Mouse (Mus musculus): ENCODE results near the gene Spata48. TPM values are rescaled to one million over a fixed set of nuclear protein-coding genes. Genes with fewer than 3 reads are reported as not detected.

Gene Spata48
- polyA plus RNA-seq, 1 experiment from 2014 or later, result 2.1 TPM

DNA sequence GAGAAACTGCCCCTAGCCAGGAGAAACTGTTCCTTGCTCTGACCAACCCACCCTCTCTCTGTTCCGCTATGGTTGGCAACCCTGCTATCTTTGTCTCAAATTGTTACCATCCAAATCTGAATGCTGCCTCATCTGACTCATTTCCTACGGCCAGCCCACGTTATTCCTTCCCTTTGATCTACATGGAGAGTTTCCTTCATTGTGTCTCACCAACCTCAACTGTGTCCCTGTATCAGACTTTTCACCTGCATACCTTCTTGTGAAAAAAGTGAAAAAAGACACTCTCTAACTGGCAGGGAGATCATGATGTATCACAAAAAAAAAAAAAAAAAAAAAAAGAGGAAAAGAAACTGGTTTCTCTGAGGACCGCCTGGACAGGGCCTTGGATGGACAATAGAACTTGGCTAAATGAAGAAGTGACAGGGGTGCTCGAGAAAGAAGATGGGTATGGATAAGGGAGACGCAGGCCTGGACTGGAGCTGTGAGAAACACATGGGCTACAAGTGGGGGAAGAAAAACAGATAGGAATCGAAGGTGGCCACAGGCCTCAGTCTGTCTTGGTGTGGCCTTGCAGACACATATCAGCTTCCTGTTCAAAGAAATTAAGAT lies 85.1 kb downstream of the Spata48 start:
- Histone ChIP-seq H3K9ac (replicated peaks) (no peak overlapping the region), H3K4me1 (replicated peaks) (no peaks in the 10 kb centered on the region), H3K27me3 (no peaks in the 10 kb centered on the region), H3K27ac (no peak overlapping the region), H3K4me2 (no peak overlapping the region), H3K36me3 (no peaks in the 10 kb centered on the region), H3K9me3 (no peaks in the 10 kb centered on the region), H3K4me3 (replicated peaks) (no peak overlapping the region)
- ATAC-seq (ENCODE audit: insufficient number of reproducible peaks, insufficient read depth, low FRiP score, low TSS enrichment, low read depth), result no peak
- WGBS, result 81% methylated on average over 7 of the region's 7 CpGs

DNA sequence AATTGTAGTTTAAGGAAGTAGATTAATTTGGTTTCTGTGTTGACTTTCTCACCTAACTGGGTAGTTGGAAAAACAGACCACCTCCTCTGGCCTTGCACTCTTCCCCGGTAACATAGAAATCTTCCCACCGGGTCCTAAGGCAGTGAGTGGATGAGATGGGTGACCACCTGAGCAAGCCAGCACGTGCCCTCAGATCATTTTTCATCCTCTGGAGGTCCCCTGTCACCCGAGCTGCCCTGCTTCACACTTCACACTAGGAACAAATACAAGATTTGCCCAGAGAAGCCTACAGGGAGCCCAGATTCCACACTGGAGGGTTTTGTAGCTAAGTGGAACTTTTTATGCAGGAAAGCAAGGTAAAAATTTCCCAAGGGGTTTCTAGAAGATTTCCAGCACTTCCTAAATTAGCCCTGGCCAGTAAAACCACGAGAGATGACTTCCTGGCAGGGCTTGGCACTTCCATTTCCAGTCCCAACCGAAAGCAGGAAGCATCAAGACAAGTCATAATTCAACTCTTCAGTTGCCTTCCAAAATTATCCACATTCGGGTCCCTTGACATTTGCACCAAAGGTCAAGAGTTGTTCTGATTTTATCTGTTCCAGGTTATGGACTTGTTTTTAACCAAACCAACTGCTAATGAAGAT lies 85.8 kb downstream of the Spata48 start:
- Histone ChIP-seq H3K27me3 (no peaks in the 10 kb centered on the region), H3K4me2 (no peak overlapping the region), H3K36me3 (no peaks in the 10 kb centered on the region), H3K4me1 (replicated peaks) (no peaks in the 10 kb centered on the region), H3K9ac (replicated peaks) (no peak overlapping the region), H3K9me3 (no peaks in the 10 kb centered on the region), H3K27ac (no peak overlapping the region), H3K4me3 (replicated peaks) (no peak overlapping the region)
- WGBS, result 68% methylated on average over 7 of the region's 7 CpGs
- no peak for ATAC-seq (ENCODE audit: insufficient number of reproducible peaks, insufficient read depth, low FRiP score, low TSS enrichment, low read depth)

DNA sequence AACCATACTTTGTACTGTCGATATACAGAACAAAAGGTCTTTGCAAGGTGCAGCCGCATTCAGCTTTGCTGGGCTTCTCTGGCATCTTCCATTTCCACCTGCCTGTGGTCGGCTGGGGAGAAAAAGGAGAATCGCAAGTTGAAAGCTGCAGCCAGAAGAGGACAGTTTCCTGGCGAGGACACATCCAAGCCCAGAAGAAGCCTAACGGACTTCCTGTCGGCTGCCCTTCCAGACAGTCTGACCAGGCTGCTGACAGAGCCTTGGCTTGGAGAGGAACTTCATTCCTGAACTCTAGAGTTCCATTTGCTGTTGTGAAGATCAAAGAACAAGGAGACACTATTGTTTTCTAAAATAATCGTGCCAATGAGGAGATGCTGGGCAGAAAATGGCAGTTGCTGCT lies 93.7 kb downstream of the Spata48 start:
- Histone ChIP-seq H3K4me2 (no peak overlapping the region), H3K36me3 (no peaks in the 10 kb centered on the region), H3K9me3 (no peaks in the 10 kb centered on the region), H3K9ac (replicated peaks) (no peak overlapping the region), H3K4me1 (replicated peaks) (no peaks in the 10 kb centered on the region), H3K27me3 (peaks cover 4% of the 10 kb centered on the region; the same call in 1 of the 2 replicates), H3K4me3 (replicated peaks) (no peak overlapping the region), H3K27ac (no peak overlapping the region)
- 74% methylated on average over 8 of the region's 8 CpGs for WGBS
- ATAC-seq (ENCODE audit: insufficient number of reproducible peaks, insufficient read depth, low FRiP score, low TSS enrichment, low read depth), result no peak

DNA sequence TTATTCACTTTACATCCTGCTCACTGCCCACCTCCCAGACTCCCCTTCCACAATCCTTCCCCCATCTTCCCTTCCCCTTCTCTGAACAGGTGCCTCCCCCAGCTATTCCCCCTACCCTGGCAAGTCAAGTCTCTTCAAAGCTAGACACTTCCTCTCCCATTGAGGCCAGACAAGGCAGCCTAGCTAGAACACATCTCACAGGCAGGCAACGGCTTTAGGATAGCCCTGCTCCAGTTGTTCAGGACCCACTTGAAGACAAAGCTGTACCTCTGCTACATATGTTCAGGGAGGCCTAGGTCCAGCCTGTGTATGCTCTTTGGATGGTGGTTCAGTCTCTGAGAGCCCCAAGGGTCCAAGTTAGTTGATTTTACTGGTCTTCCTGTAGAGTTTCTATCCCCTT lies 94.3 kb downstream of the Spata48 start:
- no peak for ATAC-seq (ENCODE audit: insufficient number of reproducible peaks, insufficient read depth, low FRiP score, low TSS enrichment, low read depth)
- Histone ChIP-seq H3K9me3 (no peaks in the 10 kb centered on the region), H3K27ac (no peak overlapping the region), H3K27me3 (peaks cover 4% of the 10 kb centered on the region; the same call in 1 of the 2 replicates), H3K4me3 (replicated peaks) (no peak overlapping the region), H3K9ac (replicated peaks) (no peak overlapping the region), H3K4me1 (replicated peaks) (no peaks in the 10 kb centered on the region), H3K4me2 (no peak overlapping the region), H3K36me3 (no peaks in the 10 kb centered on the region)
- 75% methylated on average over 1 of the region's 1 CpGs for WGBS

- Histone ChIP-seq H3K4me2 (no peak overlapping the region), H3K9ac (replicated peaks) (no peak overlapping the region), H3K9me3 (no peaks in the 10 kb centered on the region), H3K4me3 (replicated peaks) (no peak overlapping the region), H3K36me3 (no peaks in the 10 kb centered on the region), H3K27me3 (peaks cover 4% of the 10 kb centered on the region; the same call in 1 of the 2 replicates), H3K27ac (no peak overlapping the region), H3K4me1 (replicated peaks) (no peaks in the 10 kb centered on the region)
- WGBS, result 47% methylated on average over 11 of the region's 11 CpGs
- no peak for ATAC-seq (ENCODE audit: insufficient number of reproducible peaks, insufficient read depth, low FRiP score, low TSS enrichment, low read depth)
Measured at GRCm38 (mm10) chr11:11557173-11557967, 95.5 kb downstream of the Spata48 start.

DNA sequence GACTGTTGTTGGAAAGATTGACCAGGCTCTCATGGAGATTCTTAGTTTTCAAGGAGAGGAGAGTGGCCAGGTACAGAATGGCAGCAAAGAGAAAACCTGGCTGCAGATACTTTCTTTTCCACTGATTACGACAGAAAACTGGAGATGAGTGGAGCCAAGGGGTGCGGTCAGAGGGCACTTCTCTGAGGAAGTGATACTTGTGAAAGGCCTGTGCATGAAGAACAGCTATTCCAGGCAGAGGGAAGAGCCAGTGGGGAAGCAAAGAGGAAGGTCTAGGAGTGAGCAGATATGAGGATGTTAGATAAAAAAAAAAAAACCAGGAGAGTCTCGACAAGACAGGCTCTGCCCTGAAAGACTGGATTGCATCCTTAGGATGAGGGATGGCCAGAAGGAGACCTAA lies 96.8 kb downstream of the Spata48 start:
- Histone ChIP-seq H3K4me1 (replicated peaks) (no peaks in the 10 kb centered on the region), H3K27ac (no peak overlapping the region), H3K9me3 (no peaks in the 10 kb centered on the region), H3K9ac (replicated peaks) (no peak overlapping the region), H3K4me2 (no peak overlapping the region), H3K36me3 (no peaks in the 10 kb centered on the region), H3K27me3 (peaks cover 4% of the 10 kb centered on the region; the same call in 1 of the 2 replicates), H3K4me3 (replicated peaks) (no peak overlapping the region)
- 80% methylated on average over 3 of the region's 3 CpGs for WGBS
- no peak for ATAC-seq (ENCODE audit: insufficient number of reproducible peaks, insufficient read depth, low FRiP score, low TSS enrichment, low read depth)

GRCm38 (mm10) chr11:11559099-11559686 lies 97.3 kb downstream of the Spata48 start:
- WGBS, result 88% methylated on average over 7 of the region's 7 CpGs
- ATAC-seq (ENCODE audit: insufficient number of reproducible peaks, insufficient read depth, low FRiP score, low TSS enrichment, low read depth), result no peak

DNA sequence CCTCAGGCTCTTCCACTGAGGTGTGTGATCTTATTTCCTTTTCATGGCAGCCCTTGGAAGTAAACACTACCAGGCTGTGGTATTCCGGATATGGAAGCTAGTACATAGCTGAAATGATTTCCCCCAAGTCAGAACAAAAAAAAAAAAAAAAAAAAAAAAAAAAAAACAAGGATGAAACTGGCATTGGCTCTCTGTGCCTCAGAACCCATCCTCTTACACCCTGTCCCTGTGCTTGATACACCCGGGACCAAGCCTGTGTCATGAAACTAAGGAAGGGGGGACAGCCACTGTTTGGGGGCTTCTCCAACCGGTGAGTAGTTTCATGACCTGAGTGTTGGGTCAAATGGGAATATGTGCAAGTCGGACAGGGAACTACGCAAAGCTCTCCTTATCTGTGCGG lies 99.2 kb downstream of the Spata48 start:
- Histone ChIP-seq H3K36me3 (no peaks in the 10 kb centered on the region), H3K9ac (replicated peaks) (no peak overlapping the region), H3K27me3 (peaks cover 4% of the 10 kb centered on the region; the same call in 1 of the 2 replicates), H3K4me3 (replicated peaks) (no peak overlapping the region), H3K4me2 (no peak overlapping the region), H3K9me3 (no peaks in the 10 kb centered on the region), H3K4me1 (replicated peaks) (no peaks in the 10 kb centered on the region), H3K27ac (no peak overlapping the region)
- no peak for ATAC-seq (ENCODE audit: insufficient number of reproducible peaks, insufficient read depth, low FRiP score, low TSS enrichment, low read depth)
- 90% methylated on average over 6 of the region's 6 CpGs for WGBS

More at GRCm38 (mm10) chr11:11559099-11559686, 97.3 kb downstream of the Spata48 start:
- Histone ChIP-seq H3K27me3 (peaks cover 4% of the 10 kb centered on the region; the same call in 1 of the 2 replicates), H3K9ac (replicated peaks) (no peak overlapping the region), H3K27ac (no peak overlapping the region), H3K4me1 (replicated peaks) (no peaks in the 10 kb centered on the region), H3K4me2 (no peak overlapping the region), H3K36me3 (no peaks in the 10 kb centered on the region), H3K9me3 (no peaks in the 10 kb centered on the region), H3K4me3 (replicated peaks) (no peak overlapping the region)

DNA sequence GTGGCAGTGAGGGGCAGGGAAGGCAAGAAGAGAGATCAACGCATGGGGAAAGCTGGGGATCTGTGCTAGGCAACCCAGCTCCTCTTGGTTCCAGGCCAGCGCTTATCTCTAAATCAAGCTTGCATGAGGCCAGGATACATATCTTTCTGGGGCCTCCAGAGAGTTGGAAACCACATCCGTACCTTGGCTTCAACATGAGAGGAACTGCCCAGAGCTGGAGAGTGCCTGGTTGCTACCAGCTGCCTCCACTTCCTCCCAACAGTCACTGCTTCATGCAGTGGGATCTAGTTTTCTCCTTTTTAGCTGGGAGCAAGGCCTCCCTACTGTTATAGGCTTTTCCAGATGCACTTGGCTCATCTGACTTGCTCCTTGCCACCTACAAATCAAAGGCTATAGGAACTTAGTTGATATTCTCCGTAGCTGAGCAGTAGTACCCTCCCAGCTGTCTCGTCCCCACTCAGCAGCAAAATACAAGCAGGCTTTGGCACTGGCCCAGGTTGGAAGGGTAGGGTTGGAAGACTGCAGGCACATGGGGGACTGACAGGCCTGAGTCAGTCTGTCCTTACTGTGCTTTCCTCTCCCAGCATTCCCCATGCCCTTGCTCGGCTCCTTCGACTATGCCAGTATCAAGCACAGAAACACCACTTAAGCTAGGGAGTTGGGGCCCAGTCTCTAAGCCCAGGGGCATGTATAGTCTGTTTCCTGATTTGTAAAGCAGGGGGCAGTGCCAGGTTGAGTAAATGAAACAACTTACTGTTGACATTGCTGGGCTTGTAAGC lies 102.6 kb downstream of the Spata48 start:
- Histone ChIP-seq H3K4me2 (no peak overlapping the region), H3K4me3 (replicated peaks) (no peak overlapping the region), H3K36me3 (no peaks in the 10 kb centered on the region), H3K4me1 (replicated peaks) (no peaks in the 10 kb centered on the region), H3K9ac (replicated peaks) (no peak overlapping the region), H3K27me3 (no peaks in the 10 kb centered on the region), H3K9me3 (no peaks in the 10 kb centered on the region), H3K27ac (no peak overlapping the region)
- 83% methylated on average over 7 of the region's 7 CpGs for WGBS
- ATAC-seq (ENCODE audit: insufficient number of reproducible peaks, insufficient read depth, low FRiP score, low TSS enrichment, low read depth), result no peak
